Mouse (Mus musculus) gastrocnemius, adult 2 months (tissue): ENCODE data around the gene Bnipl. TPM values are rescaled to one million over a fixed set of nuclear protein-coding genes. Genes with fewer than 3 reads are reported as not detected.

Source experiments
- DNase-seq: peaks from one replicate; pipeline ENCODE4 v3.0.0; 2022
- H3K27ac ChIP-seq: fragments of 200-600 bp; 2 replicates; pipeline ENCODE4 v1.8.1; 2022; ENCODE audit warnings: mild to moderate bottlenecking
- H3K4me3 ChIP-seq: fragments of 200-600 bp; 2 replicates; pipeline ENCODE4 v1.8.1; 2022; ENCODE audit warnings: mild to moderate bottlenecking, moderate library complexity
- CTCF ChIP-seq: fragments of 200-600 bp; IDR thresholded peaks from 2 replicates; pipeline ENCODE4 v1.8.1; 2022; ENCODE audit warnings: antibody characterized with exemption, mild to moderate bottlenecking, moderate library complexity
- intact Hi-C: fragments of 180-260 bp; cut with DNase I; formaldehyde crosslinking; loops from one replicate; pipeline ENCODE4 v1.15.1; 2025
- total RNA-seq, 2 experiments: library from RNA; stranded (reverse); gene quantifications; 2 replicates each; pipeline ENCODE4 v1.2.3; 2021

Bnipl gene
- total RNA-seq, 2 experiments from 2014 or later = 0.31 TPM; not detected in 1

GRCm38 (mm10) chr3:95230495-95231297 lies 20.3 kb downstream of the Bnipl start:
- intact Hi-C loops = no loop called here
- no peak for DNase-seq
- peak overlapping the region; percentile 99 for H3K27ac ChIP-seq
- peak overlapping the region; percentile 85 for H3K4me3 ChIP-seq
- no peak for TF ChIP-seq CTCF

DNA sequence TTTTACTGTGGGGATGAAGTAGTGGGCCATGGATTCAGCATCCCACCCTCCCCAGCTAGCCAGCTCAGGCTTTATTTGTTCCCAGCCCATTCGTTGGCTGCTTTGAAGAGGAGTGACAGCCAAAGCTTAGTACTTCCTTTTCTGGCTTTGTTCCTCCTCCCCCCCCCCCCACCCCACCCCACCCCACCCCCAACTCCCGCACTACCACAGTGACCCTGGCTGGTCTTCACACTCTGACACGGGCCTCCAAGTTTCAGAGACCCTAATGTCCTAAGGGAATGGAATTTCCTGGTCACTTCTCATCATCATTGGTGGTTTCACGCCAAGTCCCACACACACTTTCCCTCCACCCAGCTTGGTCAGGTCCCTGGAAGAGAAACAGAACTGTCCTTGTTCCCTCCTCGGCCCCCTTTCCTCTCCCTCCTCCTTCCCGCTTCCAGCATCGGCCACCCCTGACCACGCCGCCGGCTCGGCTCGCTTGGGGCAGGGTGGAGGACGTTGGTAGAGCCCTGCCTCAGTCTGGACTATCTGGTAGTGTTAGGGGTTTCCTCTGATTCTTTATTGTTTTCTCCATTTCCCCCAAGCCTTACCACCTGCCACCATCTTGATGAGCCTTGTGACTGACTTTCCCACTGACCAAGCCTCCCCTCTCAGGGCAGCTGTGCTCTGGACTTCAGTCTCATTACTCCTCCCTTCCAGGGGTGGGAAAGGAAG lies 21.1 kb downstream of the Bnipl start:
- peak; percentile 58 for DNase-seq
- peak overlapping the region; percentile 85 for H3K4me3 ChIP-seq
- intact Hi-C loops = no loop called here
- H3K27ac ChIP-seq = peak overlapping the region; percentile 99
- no peak for TF ChIP-seq CTCF

DNA sequence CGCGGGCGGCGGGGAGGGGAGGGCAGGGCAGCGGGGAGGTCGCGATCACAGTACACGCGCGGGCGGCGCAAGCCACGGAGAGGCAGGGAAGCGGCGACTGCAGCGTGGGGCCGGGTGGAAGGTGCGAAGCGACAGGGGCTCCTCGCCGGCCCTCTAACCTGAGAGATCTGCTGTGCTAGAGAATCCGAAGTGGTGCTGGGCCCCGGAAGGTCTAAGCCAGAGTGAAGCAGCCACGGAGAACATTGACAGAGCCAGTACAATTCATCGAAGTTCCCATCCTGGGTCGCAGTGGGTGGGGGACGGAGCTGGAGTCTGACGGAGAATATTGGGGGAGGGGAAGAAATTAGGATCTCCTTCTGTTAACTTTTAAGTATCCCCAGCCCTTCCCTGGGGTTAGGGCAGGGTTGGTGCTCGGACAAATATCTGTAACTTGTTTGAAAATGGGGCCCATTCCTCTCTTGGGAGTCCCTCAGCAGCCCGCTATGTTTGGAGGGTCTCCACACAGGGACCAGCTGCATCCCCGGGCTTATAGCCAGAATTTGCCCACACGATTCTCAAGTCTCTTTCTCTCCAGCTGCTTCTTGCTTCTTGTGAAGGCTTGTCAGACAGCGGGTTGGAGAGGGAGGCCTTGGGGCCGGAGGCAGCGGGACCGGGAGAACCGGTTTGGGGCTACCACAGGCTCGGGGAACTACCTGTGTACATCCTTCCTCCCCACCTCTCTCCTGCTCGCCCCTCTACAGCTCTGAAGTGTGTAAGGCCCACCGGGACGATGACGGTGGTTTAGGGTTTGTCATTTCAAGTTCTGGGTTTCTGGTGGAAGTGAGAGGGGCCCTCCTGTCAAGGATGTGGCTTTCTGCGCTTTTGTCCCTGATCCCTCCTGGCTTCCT lies 21.9 kb downstream of the Bnipl start:
- H3K4me3 ChIP-seq = peak overlapping the region; percentile 85
- peak; percentile 35 for DNase-seq
- H3K27ac ChIP-seq = peak overlapping the region; percentile 99
- intact Hi-C loops = no loop called here
- no peak for TF ChIP-seq CTCF

DNA sequence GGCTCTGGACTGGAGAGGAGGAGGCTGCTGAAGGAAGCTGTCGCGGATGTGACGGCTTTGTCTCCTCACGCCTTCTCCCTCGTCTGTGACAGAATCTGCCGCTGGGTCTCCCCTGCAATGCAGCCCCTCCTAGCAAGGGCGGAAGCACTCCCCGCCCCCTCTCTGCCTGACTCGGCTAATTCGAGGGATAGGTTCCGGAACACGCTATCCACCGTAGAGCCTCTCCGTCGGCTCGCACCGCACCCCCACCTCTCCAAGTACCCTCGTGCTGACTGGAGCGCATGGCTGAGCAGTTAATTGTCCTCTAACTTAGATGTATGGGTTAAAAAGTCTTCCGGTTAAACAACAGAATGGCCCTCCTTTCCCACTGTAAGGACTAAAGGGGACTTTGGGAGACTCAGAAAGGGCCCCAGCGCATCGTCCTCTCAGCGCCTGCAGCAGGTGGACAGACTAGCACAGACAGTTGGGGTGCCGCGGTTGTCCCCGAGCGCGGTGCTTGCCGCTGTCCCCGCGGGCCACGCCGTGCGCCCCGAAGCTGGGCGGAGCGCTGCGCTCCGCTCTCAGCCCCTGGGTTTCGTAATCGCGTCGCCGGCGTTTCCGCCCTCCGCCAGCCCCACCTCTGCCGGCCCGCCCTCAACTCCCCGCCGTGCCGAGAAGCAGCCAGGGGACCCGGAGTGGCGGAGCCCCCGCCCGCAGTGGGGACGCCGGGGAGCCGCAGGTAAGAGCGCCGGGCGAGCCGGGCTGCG lies 22.7 kb downstream of the Bnipl start, which contains the start of gene Cdc42se1:
TSS of gene Cdc42se1 (plus strand) at position 585 of the 746 bp plus-strand sequence.
- Histone ChIP-seq H3K4me3 (peak within 1 kb of the TSS; percentile 85), H3K27ac (peak within 1 kb of the TSS; percentile 99)
- intact Hi-C loops = no loop called here
- peak; percentile 95 for DNase-seq
- no peak for TF ChIP-seq CTCF

DNA sequence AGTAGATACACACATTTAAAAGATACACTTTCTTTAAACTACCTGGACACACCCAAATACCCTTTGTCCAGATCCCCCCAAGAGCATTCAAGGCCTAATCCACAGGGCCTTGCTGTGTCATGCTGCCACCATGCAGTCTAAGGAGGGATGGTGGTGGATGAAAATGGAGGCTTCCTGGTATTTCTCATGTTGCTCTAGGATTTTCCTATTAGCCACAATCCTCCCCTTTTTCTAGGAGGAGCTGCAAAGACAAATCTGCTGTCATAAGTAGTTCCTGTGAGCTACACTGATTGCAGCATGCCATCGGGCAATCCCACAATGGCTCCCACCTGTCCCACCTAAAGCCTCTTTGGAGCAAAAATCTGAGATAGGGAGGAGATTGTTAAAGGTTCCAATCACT lies 23.8 kb downstream of the Bnipl start:
- Histone ChIP-seq H3K27ac (peak overlapping the region; percentile 99), H3K4me3 (peak overlapping the region; percentile 85)
- TF ChIP-seq CTCF = no peak
- no peak for DNase-seq
- intact Hi-C loops = no loop called here

DNA sequence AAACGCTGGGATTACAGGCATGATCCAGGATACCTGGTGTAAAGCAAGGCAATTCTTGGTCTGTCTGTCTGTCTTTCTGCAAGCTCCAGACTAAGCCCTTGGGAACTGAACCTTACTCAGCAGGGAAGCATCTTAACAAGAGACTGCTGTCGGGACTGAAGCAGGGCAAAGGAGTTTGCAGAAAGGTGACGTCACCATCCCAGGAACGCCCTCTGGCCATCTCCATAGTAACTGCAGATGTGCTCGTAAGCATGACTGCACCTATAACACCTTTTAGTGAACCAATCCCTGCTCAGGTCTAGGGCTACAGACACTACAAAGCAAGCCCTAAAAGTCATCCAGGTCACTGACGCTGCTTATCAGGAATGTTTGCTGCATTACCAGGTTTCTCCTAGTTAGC lies 26.7 kb downstream of the Bnipl start:
- peak; percentile 47 for DNase-seq
- peak overlapping the region; percentile 13 for H3K4me3 ChIP-seq
- TF ChIP-seq CTCF = no peak
- intact Hi-C loops = no loop called here
- peak overlapping the region; percentile 99 for H3K27ac ChIP-seq

GRCm38 (mm10) chr3:95223041-95223440 lies 28.0 kb downstream of the Bnipl start:
- Histone ChIP-seq H3K27ac (peak overlapping the region; percentile 99), H3K4me3 (no peak overlapping the region)
- DNase-seq = no peak
- no peak for TF ChIP-seq CTCF
- intact Hi-C loops = no loop called here

- DNase-seq = no peak
- TF ChIP-seq CTCF = no peak
- H3K27ac ChIP-seq = peak overlapping the region; percentile 99
- intact Hi-C loops = loop anchor here (5.0 kb wide), 2 partner anchors 44 to 56 kb away; partner anchors contain the start of gene Sema6c
- H3K4me3 ChIP-seq = peak overlapping the region; percentile 93
These were observed 32.4 kb downstream of the Bnipl start for GRCm38 (mm10) chr3:95218466-95219137.

DNA sequence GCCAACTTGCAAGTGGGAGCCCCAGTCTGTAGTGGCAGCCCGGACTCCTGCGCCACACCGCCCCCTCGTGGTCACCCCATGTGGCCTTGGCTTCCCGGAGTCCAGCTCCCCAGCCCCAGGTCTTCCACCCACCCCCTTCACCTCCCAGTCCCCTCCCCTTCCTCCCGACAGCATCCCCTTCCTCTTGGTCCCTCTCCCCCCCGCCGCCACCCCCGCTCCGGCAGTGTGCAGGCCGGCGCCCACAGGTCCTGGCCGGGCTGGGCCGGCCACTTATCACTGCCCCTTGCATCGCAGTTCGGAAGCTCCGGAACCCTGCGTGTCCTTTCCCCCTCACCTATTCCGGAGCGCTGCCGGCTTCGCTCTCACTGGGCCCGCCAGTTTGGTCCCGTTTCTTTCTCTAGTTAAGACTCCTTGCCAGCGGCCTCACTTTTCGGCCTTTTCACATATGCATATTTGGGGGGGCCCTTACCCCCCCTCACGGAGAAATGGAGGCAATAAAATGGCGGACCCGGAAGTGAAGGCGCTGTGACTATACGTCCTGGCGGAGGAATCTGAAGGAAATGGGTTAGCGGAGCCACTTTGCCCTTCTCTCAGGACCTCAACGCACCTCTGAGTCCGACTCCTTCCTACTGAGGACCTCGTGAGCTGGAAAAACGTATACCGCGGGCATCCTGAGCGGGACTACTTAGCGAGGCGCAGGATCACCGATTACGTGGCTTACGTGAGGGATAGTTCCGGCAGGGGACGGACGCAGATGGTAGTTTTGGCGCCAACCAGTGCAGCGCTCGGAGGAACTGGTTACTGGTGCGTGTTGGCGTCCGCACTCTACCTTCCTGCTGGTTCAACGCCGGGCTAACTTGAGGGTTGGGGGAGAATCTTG lies 33.5 kb downstream of the Bnipl start, which contains the start of gene Gabpb2:
TSS of gene Gabpb2 (minus strand) at position 662 of the 880 bp plus-strand sequence.
- intact Hi-C loops = loop anchor here (2.0 to 5.0 kb wide), 4 partner anchors 45 to 601 kb away; partner anchors contain the start of genes Rprd2, Sema6c and Tnfaip8l2
- TF ChIP-seq CTCF = peak; percentile 99; the same call in 1 of the 2 replicates
- H3K27ac ChIP-seq = peak within 1 kb of the TSS; percentile 99
- H3K4me3 ChIP-seq = peak within 1 kb of the TSS; percentile 93
- peak; percentile 98 for DNase-seq

DNA sequence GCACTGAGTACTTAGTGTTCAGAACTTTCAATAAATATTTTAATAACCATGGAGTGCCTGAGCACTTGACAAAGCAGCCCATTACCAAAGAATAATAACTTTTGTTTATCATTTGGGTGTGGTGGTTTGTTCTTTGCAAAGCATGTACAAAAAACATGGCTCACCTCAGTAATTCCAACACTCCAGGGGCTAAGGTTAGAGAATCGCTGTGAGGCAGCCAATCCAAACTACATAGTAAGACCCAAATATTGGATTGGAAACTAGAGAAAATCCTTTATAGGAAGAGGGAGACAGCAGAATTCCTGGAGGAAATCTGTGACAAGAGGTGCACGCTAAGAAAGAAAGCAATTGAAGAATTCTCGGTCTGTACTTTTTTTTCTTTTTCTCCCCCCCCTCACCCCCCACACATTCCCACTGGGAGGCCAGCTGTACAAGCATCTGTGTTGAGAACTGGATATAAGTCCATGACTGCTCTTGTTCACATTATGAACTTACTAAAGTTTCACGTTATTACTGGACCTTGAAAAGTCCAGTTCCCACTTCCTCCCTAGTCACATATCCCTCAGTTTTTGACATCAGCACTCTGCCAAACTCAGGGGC lies 34.2 kb downstream of the Bnipl start:
- H3K27ac ChIP-seq = peak overlapping the region; percentile 99
- TF ChIP-seq CTCF = no peak
- H3K4me3 ChIP-seq = peak overlapping the region; percentile 93
- intact Hi-C loops = loop anchor here (2.0 to 5.0 kb wide), 4 partner anchors 46 to 602 kb away; partner anchors contain the start of genes Rprd2, Sema6c and Tnfaip8l2
- no peak for DNase-seq
